Mouse (Mus musculus) common myeloid progenitor, adult 5-6 weeks (primary cell): ENCODE measurements at regions not wholly inside any gene's neighbourhood (a gene's known extent, or its start where the extent isn't known, plus 50 kb on each side); places are given as distances from the start of the nearest gene placed in this dataset.

Experiments used
- ATAC-seq: replicated peaks from 2 replicates; pipeline ENCODE4 v1.8.0; 2016; ENCODE audit warnings: low read depth, mild to moderate bottlenecking, moderate TSS enrichment, inconsistent platforms; ENCODE audit not compliant: poor library complexity, severe bottlenecking

GRCm38 (mm10) chr7:145007216-145007615 lies 67.5 kb upstream of the Ccnd1 start:
- ATAC-seq: no peak

DNA sequence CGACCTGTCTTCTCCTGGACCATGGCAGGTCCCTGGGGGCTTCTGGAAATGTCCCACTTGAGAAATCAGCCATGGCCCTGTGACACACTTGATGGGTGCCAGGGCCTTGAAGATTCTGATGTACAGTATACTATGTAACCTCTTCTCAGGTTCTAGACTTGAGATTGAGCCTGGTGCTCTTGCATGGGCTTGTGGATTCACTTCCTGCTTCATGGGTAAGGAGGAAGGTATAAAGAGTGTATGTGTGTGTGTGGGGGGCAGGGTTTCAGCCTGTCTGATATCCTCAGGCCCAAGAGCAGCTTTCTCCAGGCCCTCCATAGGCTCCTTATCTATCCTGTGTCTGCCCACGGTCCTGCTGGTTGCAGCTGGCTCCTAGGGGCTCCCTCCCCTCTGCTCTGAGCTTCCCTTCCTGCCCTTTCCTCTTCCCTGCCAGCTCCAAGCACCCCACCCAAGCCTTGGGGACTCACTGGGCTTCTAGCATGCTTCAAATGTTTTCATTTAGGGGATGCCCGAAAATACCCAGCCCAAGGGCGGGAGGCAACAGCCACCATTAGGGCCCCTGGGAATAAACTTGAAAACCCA lies 61.9 kb upstream of the Ccnd1 start:
- ATAC-seq: no peak

DNA sequence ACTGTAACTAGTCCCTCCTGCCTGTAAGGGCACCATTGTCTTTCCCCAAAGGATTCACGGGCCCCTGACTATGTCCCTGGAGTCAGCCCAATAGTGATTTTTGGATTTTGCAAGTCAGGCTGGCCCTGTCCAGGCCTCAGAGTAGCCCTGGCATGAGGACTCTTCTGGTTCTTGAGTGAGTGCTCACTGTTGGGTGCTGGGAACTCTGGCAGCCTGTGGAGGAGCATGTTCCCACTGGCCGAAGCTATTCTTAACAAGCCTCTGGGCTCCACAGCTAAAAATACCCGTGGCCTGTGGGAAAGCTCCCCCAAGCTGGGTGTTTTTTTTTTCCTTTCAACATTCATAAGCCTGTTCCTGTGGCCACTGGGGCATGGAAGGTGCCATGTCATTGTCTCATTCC lies 60.0 kb upstream of the Ccnd1 start:
- ATAC-seq: no peak

DNA sequence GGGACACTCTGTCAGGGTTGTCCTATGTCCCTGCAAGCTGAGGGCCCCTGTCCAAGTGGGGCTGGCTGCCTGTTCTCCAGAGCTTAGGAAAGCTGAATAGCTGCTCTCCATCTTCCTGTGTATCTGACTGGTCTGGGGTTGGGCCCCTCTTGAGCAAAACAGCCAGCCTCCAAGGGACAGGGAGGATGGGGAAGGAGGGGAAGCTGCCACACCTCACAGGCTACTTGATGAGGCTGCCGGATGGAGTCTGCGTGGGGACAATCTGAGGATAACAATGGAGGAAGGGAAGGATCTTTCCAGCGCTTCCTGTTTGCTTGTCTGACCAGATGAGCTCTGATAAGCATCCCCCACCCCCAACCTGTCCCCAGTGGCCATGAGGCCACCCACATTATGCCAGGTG lies 57.1 kb upstream of the Ccnd1 start:
- no peak for ATAC-seq

- no peak for ATAC-seq
Measured at GRCm38 (mm10) chr7:144994229-144994628, 54.5 kb upstream of the Ccnd1 start.

GRCm38 (mm10) chr7:144993566-144993965 lies 53.8 kb upstream of the Ccnd1 start:
- no peak for ATAC-seq

- ATAC-seq: no peak; the same call in 1 of the 2 replicates
Measured at GRCm38 (mm10) chr7:144991760-144992159, 52.0 kb upstream of the Ccnd1 start.
